Mouse (Mus musculus) ovary, postnatal 10 days (tissue): ENCODE measurements around the gene Nfkbid.

Source experiments
- DNase-seq: peaks from one replicate; pipeline ENCODE4 v3.0.0; 2022; ENCODE audit warnings: low spot score

Nfkbid gene

GRCm38 (mm10) chr7:30421175-30421889 is at the start of gene Nfkbid:
Nfkbid (plus strand) TSS chr7:30421732.
- DNase-seq, result no peak

GRCm38 (mm10) chr7:30373501-30373962 is 48.0 kb upstream of the Nfkbid start:
- peak; percentile 44 for DNase-seq

- no peak for DNase-seq
Observed at GRCm38 (mm10) chr7:30380061-30380460, 41.5 kb upstream of the Nfkbid start.

GRCm38 (mm10) chr7:30384106-30384505 is 37.4 kb upstream of the Nfkbid start:
- DNase-seq, result no peak

GRCm38 (mm10) chr7:30392746-30393520 is 28.6 kb upstream of the Nfkbid start:
- DNase-seq, result no peak

GRCm38 (mm10) chr7:30393631-30394030 is 27.9 kb upstream of the Nfkbid start:
- no peak for DNase-seq

- no peak for DNase-seq
Observed at GRCm38 (mm10) chr7:30394379-30394778, 27.2 kb upstream of the Nfkbid start.

- DNase-seq, result no peak
Observed at GRCm38 (mm10) chr7:30394871-30395270, 26.7 kb upstream of the Nfkbid start.

GRCm38 (mm10) chr7:30399671-30400070 is 21.9 kb upstream of the Nfkbid start:
- DNase-seq, result no peak

GRCm38 (mm10) chr7:30402343-30402742 is 19.2 kb upstream of the Nfkbid start:
- DNase-seq, result no peak

GRCm38 (mm10) chr7:30408639-30409038 is 12.9 kb upstream of the Nfkbid start:
- DNase-seq, result no peak

- no peak for DNase-seq
Observed at GRCm38 (mm10) chr7:30409789-30410188, 11.7 kb upstream of the Nfkbid start.

- DNase-seq, result no peak
Observed at GRCm38 (mm10) chr7:30411023-30411422, 10.5 kb upstream of the Nfkbid start.

- no peak for DNase-seq
Observed at GRCm38 (mm10) chr7:30412735-30413147, 8.8 kb upstream of the Nfkbid start.

GRCm38 (mm10) chr7:30413596-30413995 is 7.9 kb upstream of the Nfkbid start, which contains the start of gene Tyrobp:
Tyrobp (plus strand) TSS chr7:30413760.
- DNase-seq, result no peak

- DNase-seq, result no peak
Observed at GRCm38 (mm10) chr7:30417856-30418255, 3.7 kb upstream of the Nfkbid start.

GRCm38 (mm10) chr7:30419561-30420499 is 1.7 kb upstream of the Nfkbid start, which contains the start of gene Hcst:
Hcst (minus strand) TSS chr7:30419854.
- DNase-seq, result no peak

GRCm38 (mm10) chr7:30420673-30421072 is 859 bp upstream of the Nfkbid start:
- no peak for DNase-seq

GRCm38 (mm10) chr7:30421890-30422435 is 431 bp downstream of the Nfkbid start:
- DNase-seq, result peak; percentile 39

- no peak for DNase-seq
Observed at GRCm38 (mm10) chr7:30422560-30422959, 1.0 kb downstream of the Nfkbid start.

- no peak for DNase-seq
Observed at GRCm38 (mm10) chr7:30423071-30423641, 1.6 kb downstream of the Nfkbid start.
